Mouse (Mus musculus): ENCODE data around the gene Dguok. TPM values are rescaled to one million over a fixed set of nuclear protein-coding genes. Genes with fewer than 3 reads are reported as not detected.

Gene Dguok
- total and polyA plus RNA-seq, 3 experiments: 8.7 to 16.7 (median 11.5) TPM

GRCm38 (mm10) chr6:83545778-83546177, 39.0 kb upstream of the Dguok start:
- Histone ChIP-seq H3K9ac (ENCODE audit: insufficient read depth, low read depth) (no peak overlapping the region), H3K9me3 (replicated peaks; ENCODE audit: low read length) (no peaks in the 10 kb centered on the region), H3K4me1 (ENCODE audit: control insufficient read depth in 1 of 2, insufficient read depth in 2 of 2) (no peaks in the 10 kb centered on the region), H3K27me3 (replicated peaks) (no peaks in the 10 kb centered on the region), H3K36me3 (replicated peaks in 1 of 2; ENCODE audit: control insufficient read depth in 1 of 2, insufficient read depth in 1 of 2, low read length in 1 of 2) (peaks cover 23 to 57% of the 10 kb centered on the region in 2 experiments), H3K4me2 (ENCODE audit: insufficient read depth, low read depth, poor library complexity, severe bottlenecking) (no peak overlapping the region), H3K4me3 (replicated peaks in 1 of 3; ENCODE audit: low read depth in 2 of 3, low read length in 2 of 3, poor library complexity in 1 of 3) (no peak overlapping the region), H3K79me2 (replicated peaks; ENCODE audit: control insufficient read depth, extremely low read depth, insufficient read depth, poor library complexity, severe bottlenecking) (no peaks in the 10 kb centered on the region), H3K27ac (ENCODE audit: insufficient read depth, low read depth) (no peak overlapping the region)
- in situ Hi-C loops (cut with MboI; ENCODE audit: low pct_ligation_motif_present, low pct_unique_long_range_greater_than_20kb, low sequenced_read_pairs): no loop called here
- DNase-seq (ENCODE audit: extremely low read depth): no peak
- dilution Hi-C loops (cut with MboI; ENCODE audit: extremely low pct_ligation_motif_present, extremely low pct_unique_long_range_greater_than_20kb, low sequenced_read_pairs): no loop called here
- TF ChIP-seq POLR2A (IDR thresholded peaks at IDR 0.05; ENCODE audit: low read depth, low read length): no peak
- TF ChIP-seq RAD21 (IDR thresholded peaks at IDR 0.05; ENCODE audit: low read depth, low read length): no peak
- no peak for TF ChIP-seq ZKSCAN1 (IDR thresholded peaks at IDR 0.05; ENCODE audit: borderline replicate concordance, low read depth, low read length)
- no peak for TF ChIP-seq CHD1 (IDR thresholded peaks at IDR 0.05; ENCODE audit: low read depth, low read length)
- TF ChIP-seq HCFC1 (IDR thresholded peaks at IDR 0.05; ENCODE audit: low read depth, low read length): no peak
- TF ChIP-seq MAX (IDR thresholded peaks at IDR 0.05; ENCODE audit: low read length): no peak
- no peak for TF ChIP-seq JUN (IDR thresholded peaks at IDR 0.05; ENCODE audit: insufficient read depth, low read depth, low read length)
- no peak for TF ChIP-seq SIN3A (IDR thresholded peaks at IDR 0.05; ENCODE audit: low read length)
- no peak for TF ChIP-seq NRF1 (IDR thresholded peaks at IDR 0.05; ENCODE audit: low read depth, low read length)
- TF ChIP-seq RCOR1 (conservative IDR thresholded peaks at IDR 0.05; ENCODE audit: low read depth, low read length): no peak
- TF ChIP-seq USF2 (conservative IDR thresholded peaks at IDR 0.05; ENCODE audit: low read depth, low read length): no peak
- no peak for TF ChIP-seq POLR2AphosphoS2 (IDR thresholded peaks at IDR 0.05; ENCODE audit: low read depth, low read length)
- TF ChIP-seq MAFK (IDR thresholded peaks at IDR 0.05; ENCODE audit: insufficient replicate concordance, low read length): no peak
- TF ChIP-seq ZMIZ1 (IDR thresholded peaks at IDR 0.05; ENCODE audit: low read depth, low read length): no peak
- TF ChIP-seq NELFE (IDR thresholded peaks at IDR 0.05; ENCODE audit: low read depth, low read length): no peak
- TF ChIP-seq MAZ (IDR thresholded peaks at IDR 0.05; ENCODE audit: low read depth, low read length): no peak

DNA sequence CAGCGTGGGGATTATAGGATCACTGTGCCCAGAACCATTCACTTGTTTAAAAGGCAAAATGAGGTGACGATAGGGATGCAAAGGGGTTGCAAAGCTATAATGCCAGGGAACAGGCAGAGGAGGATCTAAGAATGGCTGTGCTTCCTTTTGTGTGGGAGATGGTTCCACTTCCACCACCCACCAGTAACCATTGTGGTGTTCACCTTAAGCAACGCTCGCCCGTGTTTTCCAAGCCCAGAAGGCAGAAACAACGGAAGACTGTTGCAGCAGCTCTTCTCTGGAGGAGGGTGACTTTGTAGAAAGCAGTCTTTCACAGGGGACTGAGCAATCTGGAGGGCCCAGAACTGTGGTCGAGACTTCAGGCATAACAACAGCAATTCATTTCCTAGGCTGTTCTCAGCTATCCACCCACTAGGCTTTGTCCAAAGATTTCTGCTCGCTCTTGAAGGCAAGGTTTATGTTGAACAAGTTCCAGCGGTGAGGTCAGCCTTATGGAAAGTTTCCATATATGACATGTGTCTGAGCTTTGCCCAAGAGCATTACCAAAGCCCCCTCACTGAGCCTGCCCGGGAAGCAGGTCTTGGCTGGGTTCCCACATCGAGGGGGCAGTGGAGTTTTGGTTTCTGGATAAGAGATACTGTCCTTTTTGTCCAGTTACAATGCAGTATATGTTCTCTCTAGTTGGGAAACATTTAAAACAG, 35.1 kb upstream of the Dguok start:
- H3K27me3 ChIP-seq (replicated peaks): no peaks in the 10 kb centered on the region
- no peaks in the 10 kb centered on the region for H3K79me2 ChIP-seq (replicated peaks; ENCODE audit: control insufficient read depth, extremely low read depth, insufficient read depth, poor library complexity, severe bottlenecking)
- dilution Hi-C loops (cut with MboI; ENCODE audit: extremely low pct_ligation_motif_present, extremely low pct_unique_long_range_greater_than_20kb, low sequenced_read_pairs): no loop called here
- no peak overlapping the region for H3K9ac ChIP-seq (ENCODE audit: insufficient read depth, low read depth)
- in situ Hi-C loops (cut with MboI; ENCODE audit: low pct_ligation_motif_present, low pct_unique_long_range_greater_than_20kb, low sequenced_read_pairs): no loop called here
- H3K36me3 ChIP-seq (replicated peaks in 1 of 2; ENCODE audit: control insufficient read depth in 1 of 2, insufficient read depth in 1 of 2, low read length in 1 of 2): peaks cover 15 to 46% of the 10 kb centered on the region in 2 experiments
- H3K4me1 ChIP-seq (ENCODE audit: control insufficient read depth in 1 of 2, insufficient read depth in 2 of 2): peaks cover 0 to 1% of the 10 kb centered on the region in 2 experiments; a peak in 2 of 4 replicates
- DNase-seq (ENCODE audit: extremely low read depth): no peak
- TF ChIP-seq CHD1 (IDR thresholded peaks at IDR 0.05; ENCODE audit: low read depth, low read length) (no peak), MAZ (IDR thresholded peaks at IDR 0.05; ENCODE audit: low read depth, low read length) (no peak), JUN (IDR thresholded peaks at IDR 0.05; ENCODE audit: insufficient read depth, low read depth, low read length) (no peak), MEF2A (IDR thresholded peaks at IDR 0.05; ENCODE audit: borderline replicate concordance, low read depth, low read length) (no peak), USF1 (IDR thresholded peaks at IDR 0.05; ENCODE audit: low read depth, low read length) (no peak), E2F4 (IDR thresholded peaks at IDR 0.05; ENCODE audit: insufficient replicate concordance, low read depth, low read length) (no peak), TBP (conservative IDR thresholded peaks at IDR 0.05; ENCODE audit: low read depth, low read length) (no peak), ETS1 (conservative IDR thresholded peaks at IDR 0.05; ENCODE audit: low read depth, low read length) (no peak), KAT2A (IDR thresholded peaks at IDR 0.05; ENCODE audit: insufficient replicate concordance, low read length) (no peak), TCF12 (IDR thresholded peaks at IDR 0.05; ENCODE audit: low read depth, low read length) (no peak), CTCF (conservative IDR thresholded peaks at IDR 0.05 in 1 of 2, IDR thresholded peaks at IDR 0.05 in 1 of 2; ENCODE audit: low read depth in 2 of 2, low read length in 2 of 2) (no peak), POLR2AphosphoS2 (IDR thresholded peaks at IDR 0.05; ENCODE audit: low read depth, low read length) (no peak), NRF1 (IDR thresholded peaks at IDR 0.05; ENCODE audit: low read depth, low read length) (no peak), PAX5 (IDR thresholded peaks at IDR 0.05; ENCODE audit: low read length) (no peak), BHLHE40 (IDR thresholded peaks at IDR 0.05; ENCODE audit: low read depth, low read length) (no peak), NELFE (IDR thresholded peaks at IDR 0.05; ENCODE audit: low read depth, low read length) (no peak), HCFC1 (IDR thresholded peaks at IDR 0.05; ENCODE audit: low read depth, low read length) (no peak)
- no peaks in the 10 kb centered on the region for H3K9me3 ChIP-seq (replicated peaks; ENCODE audit: low read length)
- H3K27ac ChIP-seq (ENCODE audit: insufficient read depth, low read depth): no peak overlapping the region
- no peak overlapping the region for H3K4me2 ChIP-seq (ENCODE audit: insufficient read depth, low read depth, poor library complexity, severe bottlenecking)
- no peak overlapping the region for H3K4me3 ChIP-seq (replicated peaks in 1 of 3; ENCODE audit: low read depth in 2 of 3, low read length in 2 of 3, poor library complexity in 1 of 3)

Data from CH12.LX (cell line).